ENCODE assay signal across 25 mouse cellular contexts in genomic region chr15:7463444-7464350, GRCm38 (mm10).
DNase-seq lines count a peak whose midpoint lies in the region; ATAC-seq and TF ChIP-seq lines count a peak whose summit lies in the region.
"Had no signal": no experiment of that assay in that cellular context is flagged by ENCODE, and none has a peak within 500 bp of the region (broad histone marks: within the 10 kb centered on the region; RNA-seq: fewer than 3 reads in every experiment).

No protein-coding gene starts in this region.

- ATAC-seq in kidney, embryonic 15.5 days (replicated peaks; ENCODE audit: low FRiP score), result peak; percentile 73
- no peak for ATAC-seq in hindbrain, embryonic 14.5 days (ENCODE audit: low FRiP score)
- ATAC-seq: CD4-positive, CD25-positive, alpha-beta regulatory T cell, adult 4 months; forebrain, postnatal 0 days; hindbrain, postnatal 0 days; intestine, embryonic 15.5 days; midbrain, embryonic 15.5 days had no signal

- no peak overlapping the region for H3K9ac ChIP-seq in kidney, embryonic 15.5 days
- H3K9ac ChIP-seq in hindbrain, embryonic 14.5 days, result no peak overlapping the region
- H3K9ac ChIP-seq: embryonic facial prominence, embryonic 15.5 days; forebrain, embryonic 12.5 days; forebrain, postnatal 0 days; heart, embryonic 15.5 days; intestine, embryonic 15.5 days; limb, embryonic 12.5 days; liver, embryonic 15.5 days; lung, embryonic 14.5 days; midbrain, embryonic 15.5 days; neural tube, embryonic 15.5 days had no signal

- no peak for TF ChIP-seq POLR2A in thymus, adult 2 months (IDR thresholded peaks at IDR 0.05; ENCODE audit: control insufficient read depth, extremely low read depth, insufficient read depth, low read length, poor library complexity)

- H3K4me2 ChIP-seq in kidney, embryonic 15.5 days, result peak overlapping the region; percentile 30; the same call in 1 of the 2 replicates
- no peak overlapping the region for H3K4me2 ChIP-seq in hindbrain, embryonic 14.5 days (replicated peaks)
- H3K4me2 ChIP-seq: embryonic facial prominence, embryonic 15.5 days; forebrain, embryonic 12.5 days; heart, embryonic 15.5 days; intestine, embryonic 15.5 days; limb, embryonic 12.5 days; liver, embryonic 15.5 days; lung, embryonic 14.5 days; midbrain, embryonic 15.5 days; neural tube, embryonic 15.5 days had no signal

- H3K4me3 ChIP-seq in kidney, embryonic 15.5 days (replicated peaks), result no peak overlapping the region
- H3K4me3 ChIP-seq in thymus, adult 2 months (ENCODE audit: control insufficient read depth, insufficient read depth, low read length), result no peak overlapping the region
- no peak overlapping the region for H3K4me3 ChIP-seq in hindbrain, embryonic 14.5 days (replicated peaks; ENCODE audit: low read length)
- H3K4me3 ChIP-seq: embryonic facial prominence, embryonic 15.5 days; forebrain, embryonic 12.5 days; heart, embryonic 15.5 days; intestine, embryonic 15.5 days; limb, embryonic 12.5 days; liver, embryonic 15.5 days; midbrain, embryonic 15.5 days; neural tube, embryonic 15.5 days had no signal

- no peaks in the 10 kb centered on the region for H3K36me3 ChIP-seq in kidney, embryonic 15.5 days
- no peaks in the 10 kb centered on the region for H3K36me3 ChIP-seq in thymus, adult 2 months (ENCODE audit: control insufficient read depth, insufficient read depth, low read length)
- H3K36me3 ChIP-seq in hindbrain, embryonic 14.5 days (replicated peaks; ENCODE audit: control insufficient read depth, insufficient read depth), result no peaks in the 10 kb centered on the region
- H3K36me3 ChIP-seq: embryonic facial prominence, embryonic 15.5 days; forebrain, embryonic 12.5 days; heart, embryonic 15.5 days; intestine, embryonic 15.5 days; limb, embryonic 12.5 days; liver, embryonic 15.5 days; midbrain, embryonic 15.5 days; neural tube, embryonic 15.5 days had no signal

- no peaks in the 10 kb centered on the region for H3K9me3 ChIP-seq in kidney, embryonic 15.5 days (replicated peaks)
- no peaks in the 10 kb centered on the region for H3K9me3 ChIP-seq in hindbrain, embryonic 14.5 days (ENCODE audit: control insufficient read depth, low read length)
- H3K9me3 ChIP-seq: embryonic facial prominence, embryonic 15.5 days; forebrain, embryonic 12.5 days; heart, embryonic 15.5 days; intestine, embryonic 15.5 days; limb, embryonic 12.5 days; liver, embryonic 15.5 days; midbrain, embryonic 15.5 days; neural tube, embryonic 15.5 days had no signal

- peak overlapping the region; percentile 67 for H3K27ac ChIP-seq in kidney, embryonic 15.5 days
- peak overlapping the region; percentile 79 for H3K27ac ChIP-seq in thymus, adult 2 months (ENCODE audit: control insufficient read depth, insufficient read depth, low read length)
- no peak overlapping the region for H3K27ac ChIP-seq in hindbrain, embryonic 14.5 days
- H3K27ac ChIP-seq: embryonic facial prominence, embryonic 15.5 days; forebrain, embryonic 12.5 days; heart, embryonic 15.5 days; hindbrain, postnatal 0 days; intestine, embryonic 15.5 days; limb, embryonic 12.5 days; liver, embryonic 15.5 days; midbrain, embryonic 15.5 days; neural tube, embryonic 15.5 days had no signal

- TF ChIP-seq CTCF in thymus, adult 2 months (IDR thresholded peaks at IDR 0.05; ENCODE audit: borderline replicate concordance, control insufficient read depth, extremely low read depth, insufficient read depth, low read length, poor library complexity), result no peak

- peaks cover 4% of the 10 kb centered on the region; the same call in 1 of the 2 replicates for H3K27me3 ChIP-seq in kidney, embryonic 15.5 days
- H3K27me3 ChIP-seq in thymus, adult 2 months (ENCODE audit: control insufficient read depth, insufficient read depth, low read length), result no peaks in the 10 kb centered on the region
- no peaks in the 10 kb centered on the region for H3K27me3 ChIP-seq in hindbrain, embryonic 14.5 days (ENCODE audit: control insufficient read depth, insufficient read depth, low read length)
- H3K27me3 ChIP-seq: forebrain, embryonic 12.5 days; intestine, embryonic 15.5 days; liver, embryonic 15.5 days; midbrain, embryonic 15.5 days had no signal

- 30% methylated on average over 15 of the region's 15 CpGs for WGBS in kidney, embryonic 15.5 days
- whole genome bisulfite sequencing in thymus, adult 2 months, result 51% methylated on average over 15 of the region's 15 CpGs
- WGBS in hindbrain, embryonic 14.5 days, result 83% methylated on average over 15 of the region's 15 CpGs

- no peak for DNase-seq in kidney, adult 8-10 months
- DNase-seq in A20 (ENCODE audit: low read depth, low spot score), result peak; percentile 3
- DNase-seq in thymus, adult 2 months, result peak; percentile 24
- DNase-seq in thymus, postnatal 36 days, result peak; percentile 22 to 63
- no peak for DNase-seq in spleen, adult 18-20 months
- no peak for DNase-seq in hindbrain, embryonic 14.5 days (ENCODE audit: low spot score)
- DNase-seq: adrenal gland, postnatal 36 days; cerebellum, adult 2 months; cerebellum, postnatal 14 days; forebrain, postnatal 0 days; gastrocnemius, postnatal 10 days; kidney, adult 9 months; lung, embryonic 14.5 days; lung, postnatal 14 days had no signal

- peaks cover 39% of the 10 kb centered on the region for H3K4me1 ChIP-seq in kidney, embryonic 15.5 days
- H3K4me1 ChIP-seq in thymus, adult 2 months (replicated peaks; ENCODE audit: control insufficient read depth, insufficient read depth, low read length), result peaks cover 18% of the 10 kb centered on the region
- no peaks in the 10 kb centered on the region for H3K4me1 ChIP-seq in hindbrain, embryonic 14.5 days (replicated peaks; ENCODE audit: control insufficient read depth, insufficient read depth, low read length)
- H3K4me1 ChIP-seq: embryonic facial prominence, embryonic 15.5 days; forebrain, embryonic 12.5 days; heart, embryonic 15.5 days; intestine, embryonic 15.5 days; limb, embryonic 12.5 days; liver, embryonic 15.5 days; midbrain, embryonic 15.5 days; neural tube, embryonic 15.5 days had no signal

Comparison
In these comparisons a context has a peak if more than half of its experiments do, and no peak if none do; other contexts are left out.
1. DNase-seq: peak in A20 (single experiment), thymus, adult 2 months (single experiment) and thymus, postnatal 36 days (2 of 2); none in kidney, adult 8-10 months (0 of 2), spleen, adult 18-20 months (0 of 2) and hindbrain, embryonic 14.5 days (single experiment).